Mouse (Mus musculus) left cerebral cortex, postnatal 25 days (tissue): ENCODE data around the gene Bag5. TPM values are rescaled to one million over a fixed set of nuclear protein-coding genes. Genes with fewer than 3 reads are reported as not detected.
"Not testable (repeated sequence)": the region's sequence is repeated elsewhere in the genome, so short reads cannot be mapped to it uniquely, and the experiment has no call there.

Source experiments
- DNase-seq, 2 experiments: peaks; one replicate each; pipeline ENCODE4 v3.0.0; 2022; ENCODE audit warnings: low spot score in 2 of 2, mixed read lengths in 1 of 2
- intact Hi-C: fragments of 180-260 bp; cut with DNase I; formaldehyde crosslinking; loops from one replicate; pipeline ENCODE4 v1.15.1; 2025
- total RNA-seq, 2 experiments: library from RNA; stranded (reverse); gene quantifications; 2 replicates each; pipeline ENCODE4 v1.2.3; 2021

The Bag5 gene
- total RNA-seq, 2 experiments from 2014 or later = 53.9 to 56.9 TPM

GRCm38 (mm10) chr12:111664144-111664634 lies 48.9 kb downstream of the Bag5 start:
- intact Hi-C loops = no loop called here
- no peak for DNase-seq

GRCm38 (mm10) chr12:111663228-111664143 lies 49.6 kb downstream of the Bag5 start:
- intact Hi-C loops = no loop called here
- no peak for DNase-seq

- DNase-seq, intact Hi-C loops: not testable (repeated sequence)
These were observed 51.5 kb downstream of the Bag5 start for GRCm38 (mm10) chr12:111661554-111661953.

DNA sequence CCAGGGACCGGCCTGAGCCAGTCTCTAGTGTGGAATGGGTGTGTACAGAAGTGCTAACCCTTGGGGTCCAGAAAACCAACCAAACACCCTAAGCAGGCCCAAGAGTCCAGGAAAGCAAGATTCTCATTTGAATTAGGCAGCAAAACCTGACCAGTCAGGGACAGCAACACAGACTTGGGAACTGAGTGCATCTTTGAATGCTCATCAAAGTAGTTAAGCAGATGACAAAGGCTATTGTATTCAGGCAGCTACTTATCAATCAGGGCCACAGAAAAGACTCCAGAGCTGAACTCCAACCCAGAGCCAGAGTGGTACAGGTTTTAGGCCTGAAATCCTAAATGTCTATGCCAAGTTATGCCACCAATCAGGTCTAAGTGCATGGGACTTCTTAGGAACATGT lies 52.4 kb downstream of the Bag5 start:
- DNase-seq = no peak
- intact Hi-C loops = no loop called here

Other genes starting within 250 kb of the Bag5 start
- 1 to 10 TPM; 3.2 to 4.5 TPM for gene Gm266, start 227.4 kb downstream of the Bag5 start, total RNA-seq
- 100 to 1,000 TPM; 243 to 251 TPM for gene Eif5, start 175.2 kb downstream of the Bag5 start, total RNA-seq
- gene Mark3, start 138.7 kb downstream of the Bag5 start, total RNA-seq = 100 to 1,000 TPM; 107 to 109 TPM
- gene Ckb, start 40.9 kb downstream of the Bag5 start, total RNA-seq = 1,000 to 10,000 TPM; 1,727 to 1,729 TPM
- gene Trmt61a, start 35.2 kb downstream of the Bag5 start, total RNA-seq = 10 to 100 TPM; 17.1 to 17.4 TPM
- gene Apopt1, start within 50 bp of the Bag5 start, total RNA-seq = 10 to 100 TPM; 37.0 to 40.0 TPM
- 100 to 1,000 TPM; 764 to 822 TPM for gene Klc1, start 45.6 kb upstream of the Bag5 start, total RNA-seq
- gene Xrcc3, start 100.6 kb upstream of the Bag5 start, total RNA-seq = 1 to 10 TPM; 3.3 to 4.2 TPM
- 10 to 100 TPM; 20.7 to 21.1 TPM for gene Zfyve21, start 100.9 kb upstream of the Bag5 start, total RNA-seq
- 10 to 100 TPM; 58.4 to 63.9 TPM for gene Ppp1r13b, start 194.9 kb upstream of the Bag5 start, total RNA-seq